Mouse (Mus musculus): ENCODE measurements at regions not wholly inside any gene's neighbourhood (a gene's known extent, or its start where the extent isn't known, plus 50 kb on each side); places are given as distances from the start of the nearest gene placed in this dataset.

GRCm38 (mm10) chr4:62912891-62913290 is 52.5 kb upstream of the Zfp618 start:
- Histone ChIP-seq H3K9ac (replicated peaks; ENCODE audit: low read length) (no peak overlapping the region), H3K36me3 (replicated peaks; ENCODE audit: control insufficient read depth, insufficient read depth, low read depth, low read length) (no peaks in the 10 kb centered on the region), H3K4me3 (ENCODE audit: low read depth, low read length) (no peak overlapping the region), H3K27ac (replicated peaks; ENCODE audit: low read depth, low read length) (no peak overlapping the region), H3K4me2 (ENCODE audit: low read depth, low read length) (no peak overlapping the region), H3K27me3 (ENCODE audit: control insufficient read depth, insufficient read depth, low read length) (no peaks in the 10 kb centered on the region), H3K9me3 (replicated peaks; ENCODE audit: control insufficient read depth, low read length) (no peaks in the 10 kb centered on the region), H3K4me1 (ENCODE audit: control insufficient read depth, insufficient read depth, low read length) (no peaks in the 10 kb centered on the region)
- no peak for DNase-seq (ENCODE audit: low spot score)
- no peak for ATAC-seq (replicated peaks; ENCODE audit: insufficient number of reproducible peaks, low FRiP score, low TSS enrichment, low read depth)
- 87% methylated on average over 4 of the region's 4 CpGs for WGBS

All from embryonic facial prominence, embryonic 11.5 days (tissue).